Mouse (Mus musculus) B cell, adult 2 months (primary cell): Measurements from ENCODE around the gene Ube2g1.
"Not testable (repeated sequence)": the region's sequence is repeated elsewhere in the genome, so short reads cannot be mapped to it uniquely, and the experiment has no call there.

ENCODE experiments used
- DNase-seq, 2 experiments: peaks; one replicate each; pipeline ENCODE4 v3.0.0; 2022

The Ube2g1 gene

GRCm38 (mm10) chr11:72607469-72608070, 487 bp downstream of the Ube2g1 start:
- no peak for DNase-seq

- DNase-seq, result peak; percentile 87 to 90
Measured at GRCm38 (mm10) chr11:72608071-72608679, 1.1 kb downstream of the Ube2g1 start.

GRCm38 (mm10) chr11:72609242-72609641, 2.2 kb downstream of the Ube2g1 start:
- DNase-seq, result no peak

- DNase-seq, result not testable (repeated sequence)
Measured at GRCm38 (mm10) chr11:72614336-72614735, 7.3 kb downstream of the Ube2g1 start.

GRCm38 (mm10) chr11:72615931-72616330, 8.8 kb downstream of the Ube2g1 start:
- DNase-seq, result no peak

GRCm38 (mm10) chr11:72618476-72618875, 11.4 kb downstream of the Ube2g1 start:
- DNase-seq, result no peak

GRCm38 (mm10) chr11:72642730-72643129, 35.6 kb downstream of the Ube2g1 start:
- DNase-seq, result no peak

- no peak for DNase-seq
Measured at GRCm38 (mm10) chr11:72645386-72645785, 38.3 kb downstream of the Ube2g1 start.

GRCm38 (mm10) chr11:72650347-72650746, 43.3 kb downstream of the Ube2g1 start:
- DNase-seq, result no peak

GRCm38 (mm10) chr11:72659918-72660317, 52.8 kb downstream of the Ube2g1 start:
- DNase-seq, result no peak

GRCm38 (mm10) chr11:72660359-72660758, 53.3 kb downstream of the Ube2g1 start:
- DNase-seq, result no peak

GRCm38 (mm10) chr11:72664641-72665040, 57.6 kb downstream of the Ube2g1 start:
- DNase-seq, result no peak

GRCm38 (mm10) chr11:72670634-72671033, 63.6 kb downstream of the Ube2g1 start:
- DNase-seq, result no peak

- DNase-seq, result no peak
Measured at GRCm38 (mm10) chr11:72671294-72671988, 64.4 kb downstream of the Ube2g1 start.

GRCm38 (mm10) chr11:72672438-72672837, 65.4 kb downstream of the Ube2g1 start:
- no peak for DNase-seq

- no peak for DNase-seq
Measured at GRCm38 (mm10) chr11:72675280-72675679, 68.2 kb downstream of the Ube2g1 start.

- DNase-seq, result no peak
Measured at GRCm38 (mm10) chr11:72680726-72681125, 73.6 kb downstream of the Ube2g1 start.

- DNase-seq, result no peak
Measured at GRCm38 (mm10) chr11:72683402-72683801, 76.3 kb downstream of the Ube2g1 start.

- DNase-seq, result no peak
Measured at GRCm38 (mm10) chr11:72686697-72687096, 79.6 kb downstream of the Ube2g1 start.

GRCm38 (mm10) chr11:72688242-72688641, 81.2 kb downstream of the Ube2g1 start:
- no peak for DNase-seq

- DNase-seq, result no peak
Measured at GRCm38 (mm10) chr11:72689115-72689514, 82.0 kb downstream of the Ube2g1 start.

- peak; percentile 99 for DNase-seq
Measured at GRCm38 (mm10) chr11:72689551-72690510, 82.7 kb downstream of the Ube2g1 start, which contains the start of gene Ankfy1. Ankfy1 (plus strand) TSS chr11:72690006.

GRCm38 (mm10) chr11:72692353-72692752, 85.3 kb downstream of the Ube2g1 start:
- peak; percentile 9 to 14 for DNase-seq
